17 mouse cellular contexts compared by ENCODE assay signal in the genomic region with DNA sequence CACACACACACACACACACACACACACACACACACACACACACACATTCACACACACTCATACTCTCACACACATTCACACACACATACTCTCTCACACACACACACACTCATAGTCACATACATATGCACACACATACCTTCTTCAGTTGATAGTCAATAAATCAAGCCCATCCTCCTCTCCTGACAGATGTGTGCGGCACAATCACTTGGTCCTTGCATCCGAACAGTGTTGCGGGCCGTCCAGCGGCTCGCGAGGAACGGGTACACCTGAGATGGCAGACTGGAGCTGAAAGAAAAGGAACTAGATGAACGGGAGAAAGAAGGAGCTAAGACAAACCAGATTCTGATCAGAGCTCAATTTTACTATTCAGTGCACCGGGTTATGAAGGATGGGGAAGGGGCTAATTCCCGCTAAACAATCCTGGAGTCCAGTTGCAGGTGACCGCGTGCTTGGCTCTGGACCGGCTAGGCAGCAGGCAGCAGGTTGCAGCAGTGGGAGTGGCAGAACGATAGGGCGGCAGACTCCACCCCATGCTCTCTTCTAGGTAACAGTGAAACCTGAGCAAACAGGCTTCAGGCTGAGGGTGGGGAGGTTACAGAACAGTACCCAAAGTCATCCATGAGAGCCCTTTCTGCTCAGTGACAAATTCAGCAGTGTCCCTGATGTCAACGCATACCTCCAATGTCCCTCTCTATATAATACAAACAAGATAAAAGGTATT.
DNase-seq lines count a peak whose midpoint lies in the region; ATAC-seq and TF ChIP-seq lines count a peak whose summit lies in the region.
"Had no signal": no experiment of that assay in that cellular context is flagged by ENCODE, and none has a peak within 500 bp of the region (broad histone marks: within the 10 kb centered on the region; RNA-seq: fewer than 3 reads in every experiment).

No protein-coding gene starts in this region.

- H3K27me3 ChIP-seq in lung, embryonic 14.5 days (ENCODE audit: insufficient read depth, low read length): no peaks in the 10 kb centered on the region
- H3K27me3 ChIP-seq in lung, embryonic 15.5 days: no peaks in the 10 kb centered on the region
- H3K27me3 ChIP-seq: embryonic facial prominence, embryonic 15.5 days; hindbrain, embryonic 12.5 days; limb, embryonic 12.5 days had no signal

- peak; percentile 13 for DNase-seq in lung, embryonic 14.5 days
- DNase-seq in lung, adult 2 months: no peak
- DNase-seq in kidney, adult 9 months: peak; percentile 47
- peak; percentile 21 to 23 for DNase-seq in urinary bladder, postnatal 36 days (ENCODE audit: low spot score in 2 of 2)
- DNase-seq in spleen, adult 12 weeks (ENCODE audit: low spot score): no peak
- DNase-seq: adrenal gland, postnatal 36 days; cerebellum, postnatal 36 days; gastrocnemius, postnatal 14 days; right cerebral cortex, adult 18-20 months had no signal

- H3K4me2 ChIP-seq in lung, embryonic 14.5 days: peak overlapping the region; percentile 33
- H3K4me2 ChIP-seq in lung, embryonic 15.5 days: peak overlapping the region; percentile 41
- H3K4me2 ChIP-seq: embryonic facial prominence, embryonic 15.5 days; hindbrain, embryonic 12.5 days; limb, embryonic 12.5 days had no signal

- no peaks in the 10 kb centered on the region for H3K36me3 ChIP-seq in lung, embryonic 14.5 days (ENCODE audit: insufficient read depth)
- no peaks in the 10 kb centered on the region for H3K36me3 ChIP-seq in lung, embryonic 15.5 days
- H3K36me3 ChIP-seq: embryonic facial prominence, embryonic 15.5 days; G1E; hindbrain, embryonic 12.5 days; limb, embryonic 12.5 days had no signal

- no peak overlapping the region for H3K9ac ChIP-seq in lung, embryonic 14.5 days
- no peak overlapping the region for H3K9ac ChIP-seq in lung, embryonic 15.5 days
- H3K9ac ChIP-seq: embryonic facial prominence, embryonic 15.5 days; hindbrain, embryonic 12.5 days; limb, embryonic 12.5 days had no signal

- no peaks in the 10 kb centered on the region for H3K9me3 ChIP-seq in lung, embryonic 14.5 days (ENCODE audit: low read depth, low read length)
- no peaks in the 10 kb centered on the region for H3K9me3 ChIP-seq in lung, embryonic 15.5 days
- H3K9me3 ChIP-seq: embryonic facial prominence, embryonic 15.5 days; hindbrain, embryonic 12.5 days; limb, embryonic 12.5 days had no signal

- TF ChIP-seq CTCF in lung, embryonic 14.5 days (IDR thresholded peaks at IDR 0.05; ENCODE audit: low read depth): no peak
- TF ChIP-seq CTCF in lung, adult 2 months (IDR thresholded peaks at IDR 0.05; ENCODE audit: insufficient read depth, low read length): no peak

- no peak for TF ChIP-seq POLR2A in lung, adult 2 months (IDR thresholded peaks at IDR 0.05; ENCODE audit: borderline replicate concordance, extremely low read depth, low read depth, low read length)

- 50% methylated on average over 17 of the region's 17 CpGs for WGBS in lung, embryonic 14.5 days
- WGBS in lung, adult 2 months: 64% methylated on average over 17 of the region's 17 CpGs
- WGBS in lung, embryonic 15.5 days: 61% methylated on average over 17 of the region's 17 CpGs

- no peak overlapping the region for H3K27ac ChIP-seq in lung, embryonic 14.5 days (ENCODE audit: low read depth)
- H3K27ac ChIP-seq in lung, embryonic 15.5 days: no peak overlapping the region
- H3K27ac ChIP-seq: embryonic facial prominence, embryonic 15.5 days; hindbrain, embryonic 12.5 days; layer of hippocampus, adult 2 months; limb, embryonic 12.5 days had no signal

- ATAC-seq in lung, embryonic 14.5 days (ENCODE audit: insufficient read depth): peak; percentile 74
- no peak for ATAC-seq in lung, embryonic 15.5 days (ENCODE audit: borderline replicate concordance, extremely low read depth, low FRiP score, low TSS enrichment)
- no peak for ATAC-seq in erythroblast, adult 5-6 weeks (replicated peaks; ENCODE audit: low FRiP score, poor library complexity, severe bottlenecking)
- ATAC-seq: forebrain, embryonic 16.5 days had no signal

- H3K4me3 ChIP-seq in lung, embryonic 14.5 days (ENCODE audit: low read depth, low read length): no peak overlapping the region
- H3K4me3 ChIP-seq in lung, adult 2 months (replicated peaks; ENCODE audit: extremely low read depth, low read depth, low read length): no peak overlapping the region
- H3K4me3 ChIP-seq in lung, embryonic 15.5 days: no peak overlapping the region
- H3K4me3 ChIP-seq: embryonic facial prominence, embryonic 15.5 days; hindbrain, embryonic 12.5 days; layer of hippocampus, adult 2 months; limb, embryonic 12.5 days had no signal

- no peaks in the 10 kb centered on the region for H3K4me1 ChIP-seq in lung, embryonic 14.5 days (ENCODE audit: insufficient read depth)
- H3K4me1 ChIP-seq in lung, adult 2 months (ENCODE audit: control insufficient read depth, insufficient read depth, low read length): no peaks in the 10 kb centered on the region
- H3K4me1 ChIP-seq in lung, embryonic 15.5 days: no peaks in the 10 kb centered on the region
- H3K4me1 ChIP-seq: embryonic facial prominence, embryonic 15.5 days; hindbrain, embryonic 12.5 days had no signal

Comparison
In these comparisons a context has a peak if more than half of its experiments do, and no peak if none do; other contexts are left out.
1. DNase-seq: peak in lung, embryonic 14.5 days (single experiment), kidney, adult 9 months (single experiment) and urinary bladder, postnatal 36 days (2 of 2); none in lung, adult 2 months (single experiment) and spleen, adult 12 weeks (single experiment).